Mouse (Mus musculus) lung, adult 2 months (tissue): ENCODE results near the gene Akap5.

Experiments used
- CTCF ChIP-seq: fragments of 200-500 bp; IDR thresholded peaks from 2 replicates; pipeline ENCODE4 v1.5.1; 2011; ENCODE audit warnings: mild to moderate bottlenecking, low read length, control low read depth; ENCODE audit not compliant: insufficient read depth
- POLR2A ChIP-seq: fragments of 200-500 bp; IDR thresholded peaks from 2 replicates; pipeline ENCODE4 v1.6.1; 2011; ENCODE audit warnings: low read depth, mild to moderate bottlenecking, control low read depth, low read length, borderline replicate concordance; ENCODE audit errors: extremely low read depth

DNA sequence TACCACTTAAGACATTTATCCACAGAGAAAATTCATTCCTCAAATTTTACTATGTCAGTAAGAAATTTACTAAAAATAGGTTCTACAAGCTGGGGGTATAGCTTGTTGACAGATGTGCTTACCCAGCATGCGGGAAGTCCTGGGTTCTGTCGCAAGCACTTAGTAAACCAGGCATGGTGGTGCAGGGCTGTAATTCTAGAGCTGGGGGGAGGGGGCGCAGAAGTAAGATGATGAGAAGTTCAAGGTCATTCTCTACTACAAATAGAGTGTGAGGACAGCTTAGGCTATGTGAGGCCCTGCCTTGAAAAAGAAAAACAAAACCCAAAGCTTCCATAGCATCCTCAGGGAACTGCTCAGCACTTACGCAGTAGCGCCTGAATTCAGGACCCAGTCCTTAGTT is 53.9 kb downstream of the Akap5 start:
- TF ChIP-seq CTCF (no peak), POLR2A (no peak)
